Mouse (Mus musculus): ENCODE measurements at regions not wholly inside any gene's neighbourhood (a gene's known extent, or its start where the extent isn't known, plus 50 kb on each side); places are given as distances from the start of the nearest gene placed in this dataset.
A peak's percentile ranks its signal among the peaks of the same experiment; 100 is the strongest.

- DNase-seq: peak; percentile 18 to 63
Measured at GRCm38 (mm10) chr2:133020173-133020837, 74.6 kb upstream of the Fermt1 start.

- DNase-seq: no peak
Measured at GRCm38 (mm10) chr2:133021244-133021643, 75.5 kb upstream of the Fermt1 start.

GRCm38 (mm10) chr2:133027038-133027437, 81.3 kb upstream of the Fermt1 start:
- DNase-seq: no peak

GRCm38 (mm10) chr2:133035421-133035820, 89.7 kb upstream of the Fermt1 start:
- DNase-seq: no peak

GRCm38 (mm10) chr2:133040708-133041107, 95.0 kb upstream of the Fermt1 start:
- no peak for DNase-seq

- DNase-seq: no peak
Measured at GRCm38 (mm10) chr2:133077698-133078356, 132.1 kb upstream of the Fermt1 start.

- DNase-seq: no peak
Measured at GRCm38 (mm10) chr2:133090976-133091375, 145.3 kb upstream of the Fermt1 start.

GRCm38 (mm10) chr2:133113642-133114041, 167.9 kb upstream of the Fermt1 start:
- peak in 1 of 2 experiments; percentile 15 for DNase-seq

GRCm38 (mm10) chr2:133118651-133119050, 172.9 kb upstream of the Fermt1 start:
- DNase-seq: no peak

- no peak for DNase-seq
Measured at GRCm38 (mm10) chr2:133125212-133125801, 179.6 kb upstream of the Fermt1 start.

- no peak for DNase-seq
Measured at GRCm38 (mm10) chr2:133134878-133135277, 189.2 kb upstream of the Fermt1 start.

GRCm38 (mm10) chr2:133138877-133139276, 193.2 kb upstream of the Fermt1 start:
- DNase-seq: no peak

- DNase-seq: no peak
Measured at GRCm38 (mm10) chr2:133141341-133142035, 195.8 kb upstream of the Fermt1 start.

- no peak for DNase-seq
Measured at GRCm38 (mm10) chr2:133152461-133152860, 206.8 kb upstream of the Fermt1 start.

GRCm38 (mm10) chr2:133156537-133156936, 210.8 kb upstream of the Fermt1 start:
- no peak for DNase-seq

GRCm38 (mm10) chr2:133158206-133158605, 212.5 kb upstream of the Fermt1 start:
- DNase-seq: no peak

- DNase-seq: no peak
Measured at GRCm38 (mm10) chr2:133159398-133159797, 213.7 kb upstream of the Fermt1 start.

GRCm38 (mm10) chr2:133176411-133176810, 230.7 kb upstream of the Fermt1 start:
- DNase-seq: no peak

- no peak for DNase-seq
Measured at GRCm38 (mm10) chr2:133181216-133181615, 235.5 kb upstream of the Fermt1 start.

GRCm38 (mm10) chr2:133182920-133183319, 237.2 kb upstream of the Fermt1 start:
- DNase-seq: no peak

- no peak for DNase-seq
Measured at GRCm38 (mm10) chr2:133204295-133204866, 258.7 kb upstream of the Fermt1 start.

GRCm38 (mm10) chr2:133208498-133208897, 262.8 kb upstream of the Fermt1 start:
- no peak for DNase-seq
